Comparison of ENCODE assay signal across 8 mouse cellular contexts in genomic region chr10:79853860-79854795, GRCm38 (mm10). TPM values are rescaled to one million over a fixed set of nuclear protein-coding genes. Genes with fewer than 3 reads are reported as not detected.
DNase-seq lines count a peak whose midpoint lies in the region; ATAC-seq lines count a peak whose summit lies in the region.

Ptbp1 (plus strand) TSS chr10:79854427.

- peak; percentile 95 for ATAC-seq in hindbrain, embryonic 15.5 days (ENCODE audit: low FRiP score, low read depth)

- H3K4me1 ChIP-seq in hindbrain, embryonic 15.5 days (replicated peaks): peaks cover 73% of the 10 kb centered on the region

- peaks cover 2% of the 10 kb centered on the region for H3K36me3 ChIP-seq in hindbrain, embryonic 15.5 days

- WGBS in hindbrain, embryonic 15.5 days: under 1% methylated on average over 74 of the region's 75 CpGs

- peak within 1 kb of the TSS; percentile 90 for H3K4me2 ChIP-seq in hindbrain, embryonic 15.5 days

- H3K27me3 ChIP-seq in hindbrain, embryonic 15.5 days: no peaks in the 10 kb centered on the region

- peak; percentile 99 for DNase-seq in T-cell, adult 2 months (ENCODE audit: low spot score)
- peak; percentile 99 for DNase-seq in cerebellum, postnatal 36 days
- DNase-seq in frontal cortex, postnatal 36 days (ENCODE audit: low spot score in 2 of 2): peak; percentile 97 to 99
- peak; percentile 99 for DNase-seq in left cerebral cortex, adult 11 months (ENCODE audit: low spot score)
- peak; percentile 99 to 100 for DNase-seq in lung, postnatal 4 days
- DNase-seq in retina, postnatal 7 days (ENCODE audit: low read depth, low spot score): peak; percentile 100
- peak; percentile 94 for DNase-seq in urinary bladder, adult 2 months (ENCODE audit: low spot score)

- peak within 1 kb of the TSS; percentile 99 for H3K27ac ChIP-seq in hindbrain, embryonic 15.5 days (replicated peaks)

- peak within 1 kb of the TSS; percentile 82 for H3K4me3 ChIP-seq in hindbrain, embryonic 15.5 days

- peak within 1 kb of the TSS; percentile 92 for H3K9ac ChIP-seq in hindbrain, embryonic 15.5 days

- no peaks in the 10 kb centered on the region for H3K9me3 ChIP-seq in hindbrain, embryonic 15.5 days

RNA-seq across cellular contexts. Expression of gene Ptbp1, which starts in this region (rescaled TPM):
- polyA plus RNA-seq in hindbrain, embryonic 15.5 days (2015; fragmentation: Nextera tagmentation; extraction: Ambion mirVana): 74.8 and 77.1 TPM in 2 replicates
- polyA plus RNA-seq in urinary bladder, adult 2 months (2012; rRNA removed): 140 and 166 TPM in 2 replicates

Comparison
In these comparisons a context has a peak if more than half of its experiments do, and no peak if none do; other contexts are left out.
1. Peak in every context shown above with its lines: DNase-seq, ATAC-seq, H3K4me3 ChIP-seq and H3K27ac ChIP-seq.